Mouse (Mus musculus) liver, embryonic 18 days (tissue): ENCODE results near the gene Sprr2d. TPM values are rescaled to one million over a fixed set of nuclear protein-coding genes. Genes with fewer than 3 reads are reported as not detected.

Experiments used
- polyA plus RNA-seq: library from polyadenylated mRNA; depleted of rRNA; stranded (reverse); fragments of >200 nt; gene quantifications from 2 replicates; pipeline ENCODE4 v1.2.3, GENCODE M21; 2012; rRNA removed

The Sprr2d gene
- not detected in 2 replicates for polyA plus RNA-seq

DNA sequence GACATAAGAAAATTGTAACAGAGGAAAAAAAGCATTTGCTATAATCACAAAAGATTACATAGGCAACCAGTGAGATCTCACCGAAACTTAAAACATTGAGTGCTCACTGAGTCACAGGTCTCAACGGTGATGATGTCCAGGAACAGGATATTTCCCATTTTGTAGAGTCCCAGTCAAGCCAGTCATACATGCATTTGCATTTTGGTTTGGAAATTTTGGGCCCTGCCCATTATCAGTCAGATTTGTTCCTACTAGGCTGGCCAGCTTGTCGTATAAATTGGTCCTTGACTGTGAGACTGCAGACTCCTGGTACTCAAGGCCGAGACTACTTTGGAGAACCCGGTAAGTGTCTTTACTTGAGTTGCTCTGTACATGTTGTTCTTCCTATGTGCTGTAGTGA is at the start of gene Sprr2d:
Gene Sprr2d (plus strand): TSS at position 301 of the 400 bp plus-strand sequence.

GRCm38 (mm10) chr3:92316320-92316719 is 22.6 kb upstream of the Sprr2d start, which contains the start of gene Sprr2b:
Gene Sprr2b (plus strand): TSS chr3:92316620.

DNA sequence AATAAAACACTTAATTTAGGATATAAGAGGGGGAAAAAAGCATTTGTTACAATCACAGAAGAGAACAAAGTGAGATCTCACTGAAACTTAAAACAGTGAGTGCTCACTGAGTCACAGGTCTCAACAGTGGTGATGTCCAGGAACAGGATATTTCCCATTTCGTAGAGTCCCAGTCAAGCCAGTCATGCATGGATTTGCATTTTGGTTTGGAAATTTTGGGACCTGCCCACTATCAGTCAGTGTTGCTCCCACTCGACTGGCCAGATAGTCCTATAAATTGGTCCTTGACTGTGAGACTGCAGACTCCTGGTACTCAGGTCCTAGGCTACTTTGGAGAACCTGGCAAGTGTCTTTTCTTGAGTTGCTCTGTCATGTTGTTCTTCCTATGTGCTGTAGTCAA is 12.9 kb downstream of the Sprr2d start, which contains the start of gene Sprr2e:
Gene Sprr2e (plus strand): TSS at position 301 of the 400 bp plus-strand sequence.

GRCm38 (mm10) chr3:92364887-92365286 is 25.9 kb downstream of the Sprr2d start, which contains the start of gene Sprr2f:
Gene Sprr2f (plus strand): TSS chr3:92365187.

DNA sequence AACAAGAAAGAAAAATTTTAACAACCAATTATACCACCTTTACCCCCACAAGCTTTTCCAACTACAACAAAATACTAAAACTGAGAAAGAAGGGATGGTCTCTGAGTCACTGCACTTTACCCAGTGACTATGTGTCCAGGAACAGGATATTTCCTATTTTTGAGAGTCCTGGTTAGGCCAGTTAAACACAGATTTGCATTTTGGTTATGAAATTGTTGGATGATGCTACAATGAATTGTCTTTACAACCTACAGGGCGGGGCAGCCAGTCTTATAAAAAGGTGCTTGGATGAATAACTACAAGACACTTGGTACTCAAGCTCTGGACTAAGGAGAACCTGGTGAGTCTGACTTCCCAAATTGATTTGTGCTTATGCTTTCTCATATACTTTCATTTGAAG is 46.4 kb downstream of the Sprr2d start, which contains the start of gene Sprr2h:
Gene Sprr2h (plus strand): TSS at position 301 of the 400 bp plus-strand sequence.

Other genes starting within 250 kb of the Sprr2d start
- not detected in 2 replicates for gene Prr9, start 215.2 kb upstream of the Sprr2d start, polyA plus RNA-seq
- gene Lelp1, start 196.4 kb upstream of the Sprr2d start, polyA plus RNA-seq = not detected in 2 replicates
- 0.02 and 0.04 TPM in 2 replicates for gene Sprr2a1, start 123.3 kb upstream of the Sprr2d start, polyA plus RNA-seq
- gene Sprr2a2, start 123.2 kb upstream of the Sprr2d start, polyA plus RNA-seq = 0.50 and 2.6 TPM in 2 replicates
- 0.10 TPM in 1 of 2 replicates, not detected in the other for gene Sprr2a3, start 53.7 kb upstream of the Sprr2d start, polyA plus RNA-seq
- gene Sprr2b, start 22.5 kb upstream of the Sprr2d start, polyA plus RNA-seq = 0.05 TPM in 1 of 2 replicates, not detected in the other
- gene Sprr2e, start 13.0 kb downstream of the Sprr2d start, polyA plus RNA-seq = not detected in 2 replicates
- gene Sprr2f, start 26.0 kb downstream of the Sprr2d start, polyA plus RNA-seq = not detected in 2 replicates
- not detected in 2 replicates for gene Sprr2h, start 46.5 kb downstream of the Sprr2d start, polyA plus RNA-seq
- gene Sprr2i, start 68.9 kb downstream of the Sprr2d start, polyA plus RNA-seq = not detected in 2 replicates
- not detected in 2 replicates for gene Sprr2j-ps, start 78.9 kb downstream of the Sprr2d start, polyA plus RNA-seq
- gene Gm9774, start 90.3 kb downstream of the Sprr2d start, polyA plus RNA-seq = 1.9 and 3.1 TPM in 2 replicates
- gene Sprr2k, start 93.4 kb downstream of the Sprr2d start, polyA plus RNA-seq = not detected in 2 replicates
- not detected in 2 replicates for gene Sprr1b, start 99.6 kb downstream of the Sprr2d start, polyA plus RNA-seq
- not detected in 2 replicates for gene Sprr3, start 119.6 kb downstream of the Sprr2d start, polyA plus RNA-seq
- gene Sprr1a, start 146.8 kb downstream of the Sprr2d start, polyA plus RNA-seq = 0.13 and 0.34 TPM in 2 replicates
- gene Sprr4, start 161.4 kb downstream of the Sprr2d start, polyA plus RNA-seq = not detected in 2 replicates
- gene 2310046K23Rik, start 195.4 kb downstream of the Sprr2d start, polyA plus RNA-seq = not detected in 2 replicates
- gene Ivl, start 234.6 kb downstream of the Sprr2d start, polyA plus RNA-seq = 0.06 TPM in 2 replicates
- gene Smcp, start 249.9 kb downstream of the Sprr2d start, polyA plus RNA-seq = 1.7 and 3.4 TPM in 2 replicates